Mouse (Mus musculus) CH12.LX (cell line): ENCODE measurements around the gene Cnot6.

ENCODE experiments used
- CTCF ChIP-seq, 2 experiments: IDR thresholded peaks in 1 of 2; conservative IDR thresholded peaks in 1 of 2; 2 replicates each; pipeline ENCODE4 v1.5.1; 2011 to 2012; ENCODE audit warnings: low read depth in 2 of 2, low read length in 2 of 2, improper control_type of control experiment in 1 of 2, inconsistent platforms in 1 of 2, mild to moderate bottlenecking in 1 of 2, moderate library complexity in 1 of 2
- EP300 ChIP-seq: IDR thresholded peaks from 2 replicates; pipeline ENCODE4 v1.6.1; 2011; ENCODE audit warnings: low read length, improper control_type of control experiment
- KAT2A ChIP-seq: IDR thresholded peaks from 2 replicates; pipeline ENCODE4 v1.6.1; 2012; ENCODE audit warnings: low read length, improper control_type of control experiment, inconsistent platforms; ENCODE audit not compliant: insufficient replicate concordance
- NELFE ChIP-seq: IDR thresholded peaks from 2 replicates; pipeline ENCODE4 v1.6.1; 2011; ENCODE audit warnings: low read depth, low read length, improper control_type of control experiment
- POLR2A ChIP-seq: IDR thresholded peaks from 2 replicates; pipeline ENCODE4 v1.6.1; 2011; ENCODE audit warnings: low read depth, mild to moderate bottlenecking, improper control_type of control experiment, low read length
- RAD21 ChIP-seq: IDR thresholded peaks from 2 replicates; pipeline ENCODE4 v1.6.1; 2011; ENCODE audit warnings: low read depth, mild to moderate bottlenecking, low read length, improper control_type of control experiment, moderate library complexity
- TBP ChIP-seq: conservative IDR thresholded peaks from 2 replicates; pipeline ENCODE4 v1.6.1; 2011; ENCODE audit warnings: low read depth, low read length, improper control_type of control experiment

DNA sequence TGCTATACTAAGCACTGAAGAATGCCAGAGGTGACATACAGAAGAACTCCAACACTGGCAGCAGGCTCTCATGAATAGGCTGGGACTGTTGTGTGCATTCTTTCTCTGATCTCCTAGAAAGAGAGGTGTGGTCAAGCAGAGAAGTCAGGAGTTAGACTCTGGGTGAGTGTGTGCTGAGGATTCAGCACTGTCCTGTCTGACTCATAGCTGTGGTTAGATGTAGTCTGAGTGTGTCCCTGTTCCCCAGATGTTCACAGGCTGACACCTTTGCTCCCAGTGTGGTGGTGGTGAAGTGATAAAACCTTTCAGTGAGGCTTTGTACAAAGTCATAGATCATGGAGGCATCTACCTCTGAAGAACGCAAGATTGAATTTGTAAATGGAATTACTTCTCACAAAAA is 34.2 kb upstream of the Cnot6 start:
- TF ChIP-seq RAD21: no peak
- no peak for TF ChIP-seq CTCF (conservative IDR thresholded peaks at IDR 0.05 in 1 of 2, IDR thresholded peaks at IDR 0.05 in 1 of 2; ENCODE audit: low read depth in 2 of 2, low read length in 2 of 2)
- TF ChIP-seq POLR2A: no peak
- no peak for TF ChIP-seq TBP
- no peak for TF ChIP-seq NELFE
- TF ChIP-seq KAT2A: no peak
- no peak for TF ChIP-seq EP300
